Mouse (Mus musculus) hindbrain, embryonic 14.5 days (tissue): ENCODE results near the gene Glb1l. TPM values are rescaled to one million over a fixed set of nuclear protein-coding genes. Genes with fewer than 3 reads are reported as not detected.

Experiments
- ATAC-seq: fragments of 200-750 bp; cut with Nextera tagmentation; 2 replicates; pipeline ENCODE4 v1.8.0; 2017; ENCODE audit warnings: moderate number of reproducible peaks, mild to moderate bottlenecking, moderate TSS enrichment, moderate library complexity; ENCODE audit not compliant: low FRiP score
- DNase-seq: peaks from one replicate; pipeline ENCODE4 v3.0.0-alpha.2; 2015; ENCODE audit warnings: low spot score
- H3K27ac ChIP-seq: fragments of 300-500 bp; sonication (generic); 2 replicates; pipeline ENCODE4 v1.5.1; 2014; ENCODE audit warnings: mild to moderate bottlenecking, moderate library complexity
- H3K27me3 ChIP-seq: fragments of 300-500 bp; sonication (generic); 2 replicates; pipeline ENCODE4 v1.6.1; 2014; ENCODE audit warnings: mild to moderate bottlenecking, low read length, mixed read lengths; ENCODE audit not compliant: control insufficient read depth, insufficient read depth
- H3K36me3 ChIP-seq: fragments of 300-500 bp; sonication (generic); replicated peaks from 2 replicates; pipeline ENCODE4 v1.6.1; 2014; ENCODE audit not compliant: control insufficient read depth, insufficient read depth
- H3K4me1 ChIP-seq: fragments of 300-500 bp; sonication (generic); replicated peaks from 2 replicates; pipeline ENCODE4 v1.6.1; 2014; ENCODE audit warnings: antibody characterized with exemption, low read length, mixed read lengths; ENCODE audit not compliant: control insufficient read depth, insufficient read depth
- H3K4me2 ChIP-seq: fragments of 300-500 bp; sonication (generic); replicated peaks from 2 replicates; pipeline ENCODE4 v1.6.1; 2014; ENCODE audit warnings: mild to moderate bottlenecking, moderate library complexity
- H3K4me3 ChIP-seq: fragments of 300-500 bp; sonication (generic); replicated peaks from 2 replicates; pipeline ENCODE4 v1.5.1; 2014; ENCODE audit warnings: mild to moderate bottlenecking, low read length
- H3K9ac ChIP-seq: fragments of 300-500 bp; sonication (generic); 2 replicates; pipeline ENCODE4 v1.6.1; 2014
- H3K9me3 ChIP-seq: fragments of 300-500 bp; sonication (generic); 2 replicates; pipeline ENCODE4 v1.6.1; 2016; ENCODE audit warnings: low read length; ENCODE audit not compliant: control insufficient read depth
- WGBS: fragments of 180-500 bp; shearing (Covaris S2); extraction: QIAGEN DNeasy Blood & Tissue Kit; methylation state at CpG from one replicate; pipeline ENCODE4 v1.1.7; 2014; 5-methylcytosine and 5-hydroxymethylcytosine counted together
- polyA plus RNA-seq: library from polyadenylated mRNA; unstranded; fragments of >200 nt; fragmentation: Nextera tagmentation; extraction: Ambion mirVana; gene quantifications from 2 replicates; pipeline ENCODE4 v1.2.1, GENCODE M21; 2014

Glb1l gene
- polyA plus RNA-seq, 1 experiment from 2014 or later = 19.5 TPM

DNA sequence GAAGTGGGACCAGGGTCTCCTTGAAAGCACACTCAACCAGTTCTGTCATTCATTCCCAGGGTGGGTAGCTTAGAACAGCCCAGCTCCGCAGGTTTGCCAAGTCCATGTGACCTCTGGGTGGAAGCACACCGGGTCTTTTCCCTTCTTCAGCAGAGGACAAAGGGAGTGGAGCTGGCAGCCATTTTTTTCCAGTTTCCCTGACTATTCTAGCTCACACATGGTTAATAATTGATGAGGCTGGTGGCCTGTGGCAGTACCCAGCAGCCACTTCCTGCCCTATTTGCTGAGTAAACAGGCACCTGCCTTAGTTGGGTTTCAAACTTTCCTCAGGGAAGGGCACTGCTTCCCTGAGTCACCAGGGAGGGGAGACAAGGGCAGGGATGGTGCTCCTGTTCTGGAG, 3.8 kb upstream of the Glb1l start:
- Histone ChIP-seq H3K4me3 (no peak overlapping the region), H3K4me2 (no peak overlapping the region), H3K9ac (no peak overlapping the region), H3K4me1 (peaks cover 28% of the 10 kb centered on the region), H3K27ac (no peak overlapping the region), H3K36me3 (peaks cover 35% of the 10 kb centered on the region), H3K27me3 (peaks cover 33% of the 10 kb centered on the region), H3K9me3 (no peaks in the 10 kb centered on the region)
- ATAC-seq (no peak), DNase-seq (no peak)
- 71% methylated on average over 2 of the region's 2 CpGs for WGBS

DNA sequence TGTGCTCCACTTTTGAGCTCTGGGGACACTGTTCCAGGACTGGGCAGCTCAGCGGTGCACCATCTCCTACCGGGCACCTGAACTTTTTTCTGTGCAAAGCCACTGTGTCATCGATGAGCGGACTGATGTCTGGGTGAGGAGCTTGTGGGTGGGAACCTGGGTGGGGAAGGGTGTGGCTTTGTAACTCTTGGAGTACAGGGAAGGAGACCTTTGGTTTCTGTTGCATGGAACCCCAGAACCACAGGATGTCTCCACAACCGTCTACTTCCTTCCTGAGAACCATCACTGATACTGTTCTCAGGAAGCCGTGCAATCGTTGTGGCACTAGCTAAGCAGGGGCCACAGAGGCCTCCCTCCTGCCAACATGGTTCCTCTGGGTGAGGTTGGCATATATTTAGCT, 2.5 kb upstream of the Glb1l start:
- H3K9ac ChIP-seq = no peak overlapping the region
- 94% methylated on average over 7 of the region's 7 CpGs for WGBS
- no peaks in the 10 kb centered on the region for H3K9me3 ChIP-seq
- peaks cover 28% of the 10 kb centered on the region for H3K4me1 ChIP-seq
- DNase-seq (no peak), ATAC-seq (no peak)
- peaks cover 35% of the 10 kb centered on the region for H3K36me3 ChIP-seq
- H3K4me3 ChIP-seq = no peak overlapping the region
- no peak overlapping the region for H3K27ac ChIP-seq
- H3K4me2 ChIP-seq = no peak overlapping the region
- peaks cover 20% of the 10 kb centered on the region for H3K27me3 ChIP-seq

DNA sequence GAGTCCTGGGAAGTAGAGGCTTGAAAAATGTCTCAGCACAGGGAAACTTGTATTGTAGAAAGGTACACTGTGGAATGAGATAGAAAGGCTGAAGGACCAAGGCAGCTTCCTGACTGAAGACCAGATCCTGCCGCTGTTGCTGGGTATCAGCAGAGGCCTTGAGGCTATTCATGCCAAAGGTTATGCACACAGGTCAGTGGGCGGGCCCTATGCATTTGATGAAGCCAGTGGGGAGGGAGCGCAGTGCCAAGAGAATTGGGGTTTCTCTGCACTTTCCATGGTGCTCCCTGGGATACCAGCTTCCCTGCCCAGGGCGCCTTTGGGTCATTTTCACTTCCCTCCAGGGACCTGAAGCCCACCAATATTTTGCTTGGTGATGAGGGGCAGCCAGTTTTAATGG, 1.9 kb upstream of the Glb1l start:
- Histone ChIP-seq H3K4me2 (no peak overlapping the region), H3K4me1 (peaks cover 28% of the 10 kb centered on the region), H3K9me3 (no peaks in the 10 kb centered on the region), H3K9ac (no peak overlapping the region), H3K27me3 (peaks cover 15% of the 10 kb centered on the region), H3K36me3 (peaks cover 35% of the 10 kb centered on the region), H3K4me3 (no peak overlapping the region), H3K27ac (no peak overlapping the region)
- ATAC-seq = no peak
- 79% methylated on average over 4 of the region's 4 CpGs for WGBS
- no peak for DNase-seq

DNA sequence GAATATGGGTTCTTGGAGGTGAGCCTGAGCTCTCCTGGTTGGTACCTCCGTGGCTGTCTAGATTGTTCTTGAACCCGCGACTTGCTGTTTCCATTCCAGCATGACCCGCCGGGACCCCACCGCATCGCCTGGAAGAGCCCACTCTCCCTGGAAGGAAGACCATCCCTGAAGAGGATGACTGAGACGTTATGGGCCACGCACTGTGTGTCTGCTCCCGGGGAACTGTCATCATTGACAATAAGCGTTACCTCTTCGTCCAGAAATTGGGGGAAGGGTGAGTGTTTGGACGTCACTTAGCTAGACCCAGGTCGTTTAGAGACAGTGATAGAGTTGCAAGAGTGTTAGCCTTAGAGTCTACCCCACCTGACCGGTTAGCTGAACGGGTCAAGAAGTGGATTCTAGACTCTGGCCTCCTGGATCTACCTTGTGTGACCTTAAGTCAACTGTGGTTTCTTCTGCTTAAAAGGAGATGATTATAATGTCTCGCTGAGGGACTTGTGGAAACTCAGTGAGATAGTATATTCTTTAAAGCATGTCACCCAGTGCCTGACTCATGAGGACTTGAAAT, 612 bp upstream of the Glb1l start:
- peak overlapping the region; percentile 79 for H3K4me3 ChIP-seq
- H3K4me1 ChIP-seq = peaks cover 28% of the 10 kb centered on the region
- ATAC-seq (no peak; the same call in 1 of the 2 replicates), DNase-seq (no peak)
- 13% methylated on average over 17 of the region's 17 CpGs for WGBS
- H3K36me3 ChIP-seq = peaks cover 35% of the 10 kb centered on the region
- H3K9ac ChIP-seq = peak overlapping the region; percentile 82
- H3K27ac ChIP-seq = no peak overlapping the region
- H3K4me2 ChIP-seq = peak overlapping the region; percentile 93
- peaks cover 3% of the 10 kb centered on the region; the same call in 1 of the 2 replicates for H3K27me3 ChIP-seq
- no peaks in the 10 kb centered on the region for H3K9me3 ChIP-seq

DNA sequence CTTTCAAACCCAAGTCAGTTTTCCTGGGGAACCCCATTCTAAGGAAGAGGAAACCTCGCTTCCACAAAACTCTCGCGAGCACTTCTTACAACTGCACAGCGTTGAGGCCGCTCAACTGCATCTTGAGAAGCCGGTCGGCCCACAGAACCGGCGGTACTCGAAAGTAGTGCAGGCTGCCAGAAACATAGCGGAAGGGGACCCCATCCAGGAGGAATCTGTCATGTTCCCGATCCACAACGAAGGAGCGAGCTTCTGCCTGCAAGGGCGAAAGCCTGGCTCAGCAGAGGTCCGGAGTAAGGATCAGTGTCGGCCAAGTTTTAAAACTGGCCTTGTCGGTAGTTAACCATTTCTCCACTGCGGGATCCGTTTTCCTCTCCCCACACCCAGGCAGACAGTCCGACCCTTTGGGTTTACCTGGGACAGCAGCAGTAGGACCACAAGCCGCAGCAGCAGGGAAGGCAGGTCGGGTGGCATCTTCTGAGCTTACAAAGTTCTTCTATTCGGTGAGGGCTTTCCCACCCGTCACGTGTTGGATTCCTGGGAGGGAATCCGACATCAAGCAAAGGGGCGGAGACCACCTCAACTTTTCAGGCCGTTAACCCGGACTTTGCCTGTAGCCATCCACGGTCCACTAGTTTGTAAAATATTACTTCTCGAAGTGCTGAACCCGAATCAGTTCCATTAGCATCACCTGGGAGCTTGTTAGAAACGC, 1.5 kb downstream of the Glb1l start:
- H3K36me3 ChIP-seq = peaks cover 22% of the 10 kb centered on the region
- DNase-seq (no peak), ATAC-seq (no peak)
- peak overlapping the region; percentile 52 for H3K9ac ChIP-seq
- no peaks in the 10 kb centered on the region for H3K27me3 ChIP-seq
- H3K4me3 ChIP-seq = peak overlapping the region; percentile 25
- peak overlapping the region; percentile 93 for H3K4me2 ChIP-seq
- peaks cover 28% of the 10 kb centered on the region for H3K4me1 ChIP-seq
- 14% methylated on average over 34 of the region's 34 CpGs for WGBS
- no peak overlapping the region for H3K27ac ChIP-seq
- no peaks in the 10 kb centered on the region for H3K9me3 ChIP-seq

DNA sequence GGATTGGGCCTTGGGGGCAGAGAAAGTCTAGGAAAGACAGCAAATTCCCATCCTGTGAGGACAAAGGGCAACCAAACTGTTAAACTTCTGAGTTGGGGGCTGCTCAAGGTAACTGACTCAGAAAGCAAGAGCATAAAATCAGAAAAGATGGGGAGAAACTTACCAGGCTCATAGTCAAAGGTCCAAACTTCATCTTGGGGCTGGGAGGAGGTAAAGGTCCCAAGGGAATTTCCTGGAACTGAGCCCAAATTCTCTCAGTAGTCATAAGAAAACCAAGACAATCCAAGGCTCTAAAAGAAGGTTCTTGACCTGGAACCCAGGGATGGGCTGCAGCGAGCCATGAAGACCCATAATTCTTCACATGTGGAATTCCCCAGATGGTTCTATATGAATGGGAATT, 9.4 kb downstream of the Glb1l start:
- DNase-seq (no peak), ATAC-seq (no peak)
- no peak overlapping the region for H3K9ac ChIP-seq
- no peaks in the 10 kb centered on the region for H3K9me3 ChIP-seq
- H3K27me3 ChIP-seq = no peaks in the 10 kb centered on the region
- no peak overlapping the region for H3K4me2 ChIP-seq
- H3K4me1 ChIP-seq = no peaks in the 10 kb centered on the region
- H3K36me3 ChIP-seq = peaks cover 31% of the 10 kb centered on the region
- no peak overlapping the region for H3K27ac ChIP-seq
- H3K4me3 ChIP-seq = no peak overlapping the region
- WGBS = 90% methylated on average over 1 of the region's 1 CpGs

DNA sequence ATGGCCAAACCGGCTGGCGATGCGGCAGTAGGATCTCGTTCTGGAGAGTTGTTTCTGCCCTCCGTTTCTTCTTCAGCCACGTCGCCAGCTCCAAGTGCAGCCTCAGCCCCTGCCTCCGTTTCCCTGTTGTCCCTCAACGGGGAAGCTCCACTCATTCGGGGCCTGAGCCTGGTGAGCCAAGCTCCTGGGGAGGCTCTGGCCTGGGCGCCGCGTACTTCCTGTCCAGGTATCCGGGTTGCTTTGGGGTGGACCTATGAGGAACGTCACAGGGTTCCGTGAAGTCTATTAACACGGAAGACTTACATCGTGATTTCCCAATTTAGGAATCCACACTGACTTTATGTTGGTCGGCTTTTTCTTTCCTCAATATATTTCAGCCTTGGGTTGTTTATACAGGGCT, 18.2 kb downstream of the Glb1l start:
- peak overlapping the region; percentile 82 for H3K9ac ChIP-seq
- H3K4me3 ChIP-seq = peak overlapping the region; percentile 78
- no peak for ATAC-seq
- peak overlapping the region; percentile 99 for H3K4me2 ChIP-seq
- peaks cover 26% of the 10 kb centered on the region for H3K4me1 ChIP-seq
- peak; percentile 28 for DNase-seq
- H3K9me3 ChIP-seq = no peaks in the 10 kb centered on the region
- peak overlapping the region; percentile 88 for H3K27ac ChIP-seq
- H3K36me3 ChIP-seq = peaks cover 48% of the 10 kb centered on the region
- H3K27me3 ChIP-seq = no peaks in the 10 kb centered on the region
- under 1% methylated on average over 19 of the region's 19 CpGs for WGBS

DNA sequence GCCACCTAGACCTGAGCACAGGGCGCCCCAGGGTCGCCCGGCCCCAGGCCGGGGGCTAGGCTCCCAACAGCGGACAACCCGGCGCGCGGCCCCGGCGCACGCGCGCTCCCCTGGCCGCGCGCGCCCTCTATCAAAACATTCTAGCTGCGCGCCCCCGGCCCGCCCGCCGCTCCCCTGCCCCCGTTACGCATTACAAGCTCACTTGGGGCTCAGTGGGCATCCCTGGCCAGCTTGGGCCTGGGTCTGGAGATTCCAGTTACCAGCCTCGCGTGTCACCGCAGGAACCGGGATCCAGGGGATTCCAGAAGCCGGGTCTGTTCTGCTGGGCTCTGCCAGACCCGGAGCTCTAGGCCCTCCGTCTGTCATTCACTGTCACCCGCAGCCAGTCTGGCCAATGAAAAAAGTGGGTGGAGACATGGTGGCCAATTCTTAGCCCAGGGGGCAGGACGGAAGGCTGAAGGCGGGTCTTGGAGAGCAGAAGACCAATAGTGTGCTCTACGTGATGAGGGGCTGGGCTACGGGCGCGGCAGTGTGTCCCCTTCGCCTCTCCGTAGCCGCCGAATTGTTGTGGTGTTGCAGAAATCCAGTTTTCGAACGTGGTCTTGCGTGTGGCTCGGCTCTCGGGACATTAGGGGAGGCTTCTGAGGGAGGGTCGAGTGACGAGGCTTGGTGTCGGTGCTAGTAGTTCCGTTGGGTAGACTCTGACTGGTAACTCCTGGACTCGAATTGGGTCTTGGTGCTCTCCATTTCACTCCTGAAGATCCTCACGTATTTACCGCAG, 18.8 kb downstream of the Glb1l start, which contains the start of the genes Ankzf1 and Atg9a:
Gene Ankzf1 (plus strand): TSS at position 530 of the 781 bp plus-strand sequence.
Gene Atg9a (minus strand): TSS at position 575 of the 781 bp plus-strand sequence.
- Histone ChIP-seq H3K9ac (peak within 1 kb of the TSS; percentile 89), H3K27me3 (no peaks in the 10 kb centered on the region), H3K36me3 (peaks cover 49% of the 10 kb centered on the region), H3K27ac (peak within 1 kb of the TSS; percentile 96), H3K4me3 (peak within 1 kb of the TSS; percentile 78), H3K4me2 (peak within 1 kb of the TSS; percentile 99), H3K4me1 (peaks cover 26% of the 10 kb centered on the region), H3K9me3 (no peaks in the 10 kb centered on the region)
- peak; percentile 93 for DNase-seq
- peak; percentile 99 for ATAC-seq
- under 1% methylated on average over 54 of the region's 56 CpGs for WGBS

DNA sequence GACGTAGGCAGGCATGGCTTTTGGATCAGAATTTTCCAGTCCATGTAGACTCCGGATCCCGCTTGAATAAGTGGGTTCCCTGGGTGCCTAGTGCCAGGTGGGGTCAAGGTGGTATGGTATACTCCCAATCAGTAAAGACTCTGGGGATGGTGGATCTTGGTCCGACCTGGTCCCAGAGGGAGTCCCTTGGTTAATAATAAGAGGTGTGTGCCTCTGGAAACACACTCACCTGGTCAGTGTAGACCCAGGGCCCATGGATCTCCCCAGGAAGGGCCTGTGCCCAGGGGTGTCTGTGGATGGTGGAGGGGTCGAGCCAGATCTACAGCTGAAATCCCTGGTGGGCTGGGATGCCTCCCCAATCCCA, 19.4 kb downstream of the Glb1l start:
- Histone ChIP-seq H3K27ac (peak overlapping the region; percentile 96), H3K4me1 (peaks cover 26% of the 10 kb centered on the region), H3K9me3 (no peaks in the 10 kb centered on the region), H3K9ac (peak overlapping the region; percentile 89), H3K4me2 (peak overlapping the region; percentile 92), H3K27me3 (no peaks in the 10 kb centered on the region), H3K4me3 (peak overlapping the region; percentile 78), H3K36me3 (peaks cover 49% of the 10 kb centered on the region)
- DNase-seq (no peak), ATAC-seq (no peak)
- WGBS = 43% methylated on average over 5 of the region's 5 CpGs
